ENCODE assay signal across 25 mouse cellular contexts in genomic region chr5:117837731-117838130, GRCm38 (mm10). TPM values are rescaled to one million over a fixed set of nuclear protein-coding genes. Genes with fewer than 3 reads are reported as not detected.
DNase-seq lines count a peak whose midpoint lies in the region; ATAC-seq lines count a peak whose summit lies in the region.
"Had no signal": no experiment of that assay in that cellular context is flagged by ENCODE, and none has a peak within 500 bp of the region (broad histone marks: within the 10 kb centered on the region; RNA-seq: fewer than 3 reads in every experiment).

No protein-coding gene starts in this region.

- WGBS in hindbrain, embryonic 11.5 days = 28% methylated on average over 9 of the region's 9 CpGs
- WGBS in hindbrain, embryonic 16.5 days = 18% methylated on average over 9 of the region's 9 CpGs

- no peaks in the 10 kb centered on the region; the same call in 1 of the 2 replicates for H3K4me1 ChIP-seq in hindbrain, embryonic 11.5 days (replicated peaks; ENCODE audit: control insufficient read depth, insufficient read depth, low read length)
- peaks cover 23% of the 10 kb centered on the region for H3K4me1 ChIP-seq in hindbrain, embryonic 16.5 days (ENCODE audit: control insufficient read depth, insufficient read depth, low read depth, low read length)
- H3K4me1 ChIP-seq: heart, embryonic 15.5 days had no signal

- H3K27ac ChIP-seq in hindbrain, embryonic 11.5 days (ENCODE audit: low read depth, low read length) = no peak overlapping the region
- no peak overlapping the region for H3K27ac ChIP-seq in hindbrain, embryonic 16.5 days (ENCODE audit: low read depth, low read length)
- H3K27ac ChIP-seq: embryonic facial prominence, embryonic 13.5 days; forebrain, embryonic 12.5 days; heart, embryonic 15.5 days; hindbrain, embryonic 12.5 days; kidney, postnatal 0 days; lung, embryonic 15.5 days; midbrain, embryonic 15.5 days; neural tube, embryonic 12.5 days had no signal

- DNase-seq in hindbrain, embryonic 11.5 days (ENCODE audit: low spot score) = peak; percentile 11
- DNase-seq in ES-CJ7 (ENCODE audit: low read depth, low spot score) (peak; percentile 17), R1 (ENCODE audit: low read depth, low spot score) (peak; percentile 59)
- DNase-seq in retina, embryonic 14.5 days (ENCODE audit: low spot score) = peak; percentile 33
- no peak for DNase-seq in gastrocnemius, postnatal 25 days
- DNase-seq: adrenal gland, postnatal 10 days; B cell, adult 2 months; cerebellum, adult 11-12 months; cerebellum, adult 9-11 months; gastrocnemius, postnatal 10 days; kidney, adult 8-10 months; layer of hippocampus, postnatal 36 days; right cerebral cortex, postnatal 14 days had no signal

- H3K9me3 ChIP-seq in hindbrain, embryonic 11.5 days (ENCODE audit: control insufficient read depth, low read length) = no peaks in the 10 kb centered on the region
- H3K9me3 ChIP-seq in hindbrain, embryonic 16.5 days (ENCODE audit: control insufficient read depth, low read length) = peaks cover 4% of the 10 kb centered on the region; the same call in 1 of the 2 replicates
- H3K9me3 ChIP-seq: heart, embryonic 15.5 days; lung, embryonic 15.5 days had no signal

- H3K4me2 ChIP-seq in hindbrain, embryonic 11.5 days (replicated peaks; ENCODE audit: low read depth, low read length) = no peak overlapping the region
- H3K4me2 ChIP-seq in hindbrain, embryonic 16.5 days (ENCODE audit: low read length) = no peak overlapping the region
- H3K4me2 ChIP-seq: embryonic facial prominence, embryonic 13.5 days; forebrain, embryonic 12.5 days; heart, embryonic 15.5 days; hindbrain, embryonic 12.5 days; lung, embryonic 15.5 days; midbrain, embryonic 15.5 days; neural tube, embryonic 12.5 days had no signal

- no peak overlapping the region for H3K9ac ChIP-seq in hindbrain, embryonic 11.5 days (ENCODE audit: low read depth, low read length)
- H3K9ac ChIP-seq in hindbrain, embryonic 16.5 days (ENCODE audit: low read depth, low read length) = no peak overlapping the region
- H3K9ac ChIP-seq: embryonic facial prominence, embryonic 13.5 days; forebrain, embryonic 12.5 days; heart, embryonic 15.5 days; hindbrain, embryonic 12.5 days; lung, embryonic 15.5 days; midbrain, embryonic 15.5 days; neural tube, embryonic 12.5 days had no signal

- no peak for ATAC-seq in hindbrain, embryonic 11.5 days (ENCODE audit: low FRiP score)
- no peak for ATAC-seq in hindbrain, embryonic 16.5 days
- ATAC-seq: intestine, embryonic 16.5 days; midbrain, embryonic 15.5 days had no signal

- H3K36me3 ChIP-seq in hindbrain, embryonic 11.5 days (ENCODE audit: control insufficient read depth, insufficient read depth, low read length) = no peaks in the 10 kb centered on the region
- no peaks in the 10 kb centered on the region for H3K36me3 ChIP-seq in hindbrain, embryonic 16.5 days (ENCODE audit: control insufficient read depth, insufficient read depth, low read length)
- H3K36me3 ChIP-seq: embryonic facial prominence, embryonic 13.5 days; forebrain, embryonic 12.5 days; heart, embryonic 15.5 days; hindbrain, embryonic 12.5 days; lung, embryonic 15.5 days; midbrain, embryonic 15.5 days; neural tube, embryonic 12.5 days had no signal

- H3K27me3 ChIP-seq in hindbrain, embryonic 11.5 days (ENCODE audit: control insufficient read depth, insufficient read depth, low read length) = peaks cover 30% of the 10 kb centered on the region
- H3K27me3 ChIP-seq in hindbrain, embryonic 16.5 days (replicated peaks; ENCODE audit: control insufficient read depth, insufficient read depth, low read length) = peaks cover 11% of the 10 kb centered on the region

- H3K4me3 ChIP-seq in hindbrain, embryonic 11.5 days (ENCODE audit: low read depth, low read length) = no peak overlapping the region
- H3K4me3 ChIP-seq in hindbrain, embryonic 16.5 days (ENCODE audit: low read length) = no peak overlapping the region
- H3K4me3 ChIP-seq: embryonic facial prominence, embryonic 13.5 days; erythroblast, embryonic 14.5 days; forebrain, embryonic 12.5 days; heart, embryonic 15.5 days; hindbrain, embryonic 12.5 days; lung, embryonic 15.5 days; midbrain, embryonic 15.5 days; neural tube, embryonic 12.5 days had no signal

RNA-seq across cellular contexts. Expression of gene Nos1, which starts 56.9 kb away (rescaled TPM):
- 0.69 and 0.73 TPM in 2 replicates for polyA plus RNA-seq in hindbrain, embryonic 11.5 days (2014; fragmentation: Nextera tagmentation; extraction: Ambion mirVana)
- polyA plus RNA-seq in hindbrain, embryonic 16.5 days (2015; fragmentation: Nextera tagmentation; extraction: Ambion mirVana) = 2.8 and 3.1 TPM in 2 replicates
- 10 to 100 TPM; 28.5 to 39.3 TPM for total RNA-seq in gastrocnemius, postnatal 25 days (2021)
- total RNA-seq: granulocyte monocyte progenitor cell, adult 5-6 weeks had no signal
- polyA plus RNA-seq: erythroblast, embryonic 14.5 days had no signal
